Mouse (Mus musculus) thymus, postnatal 14 days (tissue): ENCODE results near the gene Hectd1.

ENCODE experiments used
- DNase-seq: peaks from one replicate; pipeline ENCODE4 v3.0.0; 2021

The Hectd1 gene

GRCm38 (mm10) chr12:51699623-51700393 is 129.5 kb downstream of the Hectd1 start:
- DNase-seq: no peak

DNA sequence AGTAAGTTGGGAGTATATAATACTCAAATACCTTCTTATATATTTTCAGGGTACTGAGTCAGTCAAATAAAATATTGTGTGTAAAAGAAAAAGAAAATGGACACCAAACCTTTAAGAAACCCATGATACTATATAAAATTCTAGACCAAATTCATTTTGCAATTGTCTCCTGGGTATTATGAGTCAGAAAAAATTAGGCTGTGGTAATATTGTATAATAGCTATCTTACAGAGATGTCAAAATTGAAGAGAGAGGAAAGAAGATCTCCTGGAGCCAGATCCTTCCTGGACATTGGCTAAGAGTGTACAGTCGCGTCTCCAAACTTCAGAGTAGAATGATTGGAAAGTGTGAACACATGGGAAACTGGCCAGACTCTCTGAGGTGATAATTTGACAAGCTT is 133.2 kb downstream of the Hectd1 start:
- no peak for DNase-seq

DNA sequence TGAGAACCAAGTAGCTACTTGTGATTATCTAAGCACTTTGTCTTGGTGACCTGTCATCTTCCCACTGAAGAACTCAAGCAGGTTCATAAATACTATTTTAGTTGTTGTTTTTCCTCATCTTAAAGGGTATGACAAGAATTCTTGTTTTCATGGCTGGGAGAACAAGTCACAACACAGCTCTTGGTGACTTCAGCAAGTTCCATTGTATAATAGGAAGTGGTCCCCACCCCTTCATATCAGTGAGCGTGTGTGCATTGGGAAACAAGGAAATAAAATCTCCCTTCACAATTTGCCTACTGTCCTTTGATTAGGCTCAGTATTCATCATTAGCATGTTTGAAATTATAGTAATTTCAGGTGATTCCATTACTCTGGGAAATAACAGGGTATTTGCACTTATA is 134.4 kb downstream of the Hectd1 start:
- no peak for DNase-seq

DNA sequence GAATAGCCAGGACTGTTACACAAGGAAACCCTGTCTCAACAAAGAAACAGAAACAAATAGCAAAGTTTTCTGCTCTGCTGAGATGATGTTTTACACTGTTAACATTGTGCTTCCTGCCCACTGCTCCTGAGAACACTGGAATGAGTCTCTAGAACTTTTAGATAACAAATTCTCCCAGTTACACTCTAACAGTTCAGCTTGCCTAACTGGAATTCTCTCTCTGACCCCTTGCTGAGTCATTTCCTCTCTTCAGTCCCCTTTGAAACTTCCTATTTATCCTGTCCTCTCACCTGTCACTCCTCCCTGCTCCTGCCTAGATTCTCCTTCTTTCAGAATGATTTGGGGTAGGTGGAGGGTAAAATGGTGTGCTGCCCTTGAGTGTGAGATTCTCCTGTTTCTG is 135.2 kb downstream of the Hectd1 start:
- DNase-seq: no peak
